Mouse (Mus musculus): Measurements from ENCODE around the gene Pate1. TPM values are rescaled to one million over a fixed set of nuclear protein-coding genes. Genes with fewer than 3 reads are reported as not detected.

The Pate1 gene
- not detected in 2 replicates for polyA plus RNA-seq (2015; fragmentation: Nextera tagmentation; extraction: Ambion mirVana)

DNA sequence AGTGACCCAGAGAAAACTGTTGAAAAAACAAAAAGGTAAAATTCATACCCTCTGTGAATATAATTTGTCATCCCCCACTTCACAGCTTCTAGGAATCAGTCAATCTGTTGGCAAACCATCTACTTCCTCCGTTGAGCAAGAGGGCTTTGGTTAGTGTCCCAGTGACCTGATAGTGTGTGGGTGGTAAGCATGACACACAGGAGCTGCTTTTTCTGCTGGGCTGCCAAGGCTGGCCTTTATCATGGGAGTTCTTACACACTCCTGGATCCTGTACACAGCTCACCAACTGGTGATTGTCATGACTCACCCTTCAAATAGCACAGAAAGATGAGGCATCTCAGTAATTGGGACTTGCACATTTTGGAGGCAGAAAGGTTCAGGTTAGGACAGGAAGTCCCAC, at the start of gene Pate1:
Gene Pate1 (minus strand): TSS at position 378 of the 400 bp plus-strand sequence.
- 21% methylated on average over 1 of the region's 1 CpGs for WGBS
- Histone ChIP-seq H3K27me3 (ENCODE audit: control insufficient read depth, insufficient read depth, low read depth, low read length) (no peaks in the 10 kb centered on the region), H3K9ac (ENCODE audit: low read length) (no peak within 1 kb of the TSS), H3K4me1 (replicated peaks; ENCODE audit: control insufficient read depth, insufficient read depth, low read length) (no peaks in the 10 kb centered on the region), H3K9me3 (ENCODE audit: control insufficient read depth, low read length) (no peaks in the 10 kb centered on the region), H3K36me3 (ENCODE audit: control insufficient read depth, insufficient read depth, low read length) (no peaks in the 10 kb centered on the region), H3K4me2 (ENCODE audit: low read depth, low read length) (no peak within 1 kb of the TSS), H3K4me3 (ENCODE audit: low read length) (no peak within 1 kb of the TSS), H3K27ac (ENCODE audit: low read length) (no peak within 1 kb of the TSS)
- no peak for ATAC-seq (ENCODE audit: low read depth)

DNA sequence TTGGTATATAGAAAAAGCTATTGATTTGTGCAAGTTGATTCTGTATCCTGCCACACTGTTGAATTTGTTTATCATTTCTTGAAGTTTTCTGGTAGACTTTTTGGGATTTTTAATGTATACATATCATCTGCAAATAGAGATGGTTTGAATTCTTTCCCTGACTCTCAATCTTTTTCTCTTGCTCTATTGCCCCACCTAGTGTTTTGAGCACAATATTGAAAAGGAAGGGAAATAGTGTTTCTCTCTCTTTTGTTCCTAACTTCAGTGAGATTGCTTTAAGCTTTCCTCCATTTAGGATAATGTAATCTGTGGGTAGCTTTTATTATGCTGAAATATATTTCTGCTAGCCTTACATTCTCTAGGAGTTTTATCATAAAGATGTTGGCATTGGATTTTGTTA, 20.1 kb upstream of the Pate1 start:
- Histone ChIP-seq H3K4me3 (ENCODE audit: low read length) (no peak overlapping the region), H3K9ac (ENCODE audit: low read length) (no peak overlapping the region), H3K27ac (ENCODE audit: low read length) (no peak overlapping the region), H3K9me3 (ENCODE audit: control insufficient read depth, low read length) (no peaks in the 10 kb centered on the region), H3K4me2 (ENCODE audit: low read depth, low read length) (no peak overlapping the region), H3K36me3 (ENCODE audit: control insufficient read depth, insufficient read depth, low read length) (no peaks in the 10 kb centered on the region), H3K4me1 (replicated peaks; ENCODE audit: control insufficient read depth, insufficient read depth, low read length) (no peaks in the 10 kb centered on the region), H3K27me3 (ENCODE audit: control insufficient read depth, insufficient read depth, low read depth, low read length) (no peaks in the 10 kb centered on the region)
- no peak for ATAC-seq (ENCODE audit: low read depth)

- Histone ChIP-seq H3K36me3 (ENCODE audit: control insufficient read depth, insufficient read depth, low read length) (no peaks in the 10 kb centered on the region), H3K27ac (ENCODE audit: low read length) (no peak overlapping the region), H3K9ac (ENCODE audit: low read length) (no peak overlapping the region), H3K4me1 (replicated peaks; ENCODE audit: control insufficient read depth, insufficient read depth, low read length) (no peaks in the 10 kb centered on the region), H3K4me3 (ENCODE audit: low read length) (no peak overlapping the region), H3K27me3 (ENCODE audit: control insufficient read depth, insufficient read depth, low read depth, low read length) (no peaks in the 10 kb centered on the region), H3K4me2 (ENCODE audit: low read depth, low read length) (no peak overlapping the region), H3K9me3 (ENCODE audit: control insufficient read depth, low read length) (no peaks in the 10 kb centered on the region)
- ATAC-seq (ENCODE audit: low read depth) = no peak
These were observed 4.7 kb upstream of the Pate1 start for GRCm38 (mm10) chr9:35691924-35692323.

- no peak overlapping the region for H3K4me3 ChIP-seq (ENCODE audit: low read length)
- H3K27me3 ChIP-seq (ENCODE audit: control insufficient read depth, insufficient read depth, low read depth, low read length) = no peaks in the 10 kb centered on the region
- no peak for ATAC-seq (ENCODE audit: low read depth)
- H3K36me3 ChIP-seq (ENCODE audit: control insufficient read depth, insufficient read depth, low read length) = no peaks in the 10 kb centered on the region
- WGBS = 72% methylated on average over 2 of the region's 2 CpGs
- H3K9me3 ChIP-seq (ENCODE audit: control insufficient read depth, low read length) = no peaks in the 10 kb centered on the region
- no peak overlapping the region for H3K9ac ChIP-seq (ENCODE audit: low read length)
- no peaks in the 10 kb centered on the region for H3K4me1 ChIP-seq (replicated peaks; ENCODE audit: control insufficient read depth, insufficient read depth, low read length)
- no peak overlapping the region for H3K27ac ChIP-seq (ENCODE audit: low read length)
- H3K4me2 ChIP-seq (ENCODE audit: low read depth, low read length) = no peak overlapping the region
These were observed 13.6 kb downstream of the Pate1 start for GRCm38 (mm10) chr9:35673557-35673956.

DNA sequence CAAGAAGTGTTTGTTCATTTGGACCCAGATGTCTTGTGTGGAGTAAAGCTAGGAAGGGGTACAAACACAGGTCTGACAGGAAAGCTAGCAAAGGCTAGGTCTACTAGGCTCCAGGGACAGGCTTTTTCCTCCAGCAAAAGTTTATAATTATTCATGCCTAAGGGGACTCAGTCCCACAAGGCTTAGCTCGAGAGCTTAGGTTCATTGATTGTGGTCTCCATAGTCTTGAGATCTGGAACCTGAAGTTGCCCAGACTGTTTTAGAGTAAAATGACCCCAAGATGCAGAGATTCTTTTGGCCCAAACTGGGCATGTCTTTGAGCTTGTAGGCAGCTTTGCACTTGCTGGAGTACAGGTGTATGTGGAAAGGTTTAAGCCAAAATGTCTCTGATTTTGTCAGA, 39.1 kb downstream of the Pate1 start, which contains the start of gene Pate3:
Gene Pate3 (minus strand): TSS at position 101 of the 400 bp plus-strand sequence.
- Histone ChIP-seq H3K4me2 (ENCODE audit: low read depth, low read length) (no peak within 1 kb of the TSS), H3K4me1 (replicated peaks; ENCODE audit: control insufficient read depth, insufficient read depth, low read length) (no peaks in the 10 kb centered on the region), H3K36me3 (ENCODE audit: control insufficient read depth, insufficient read depth, low read length) (no peaks in the 10 kb centered on the region), H3K9me3 (ENCODE audit: control insufficient read depth, low read length) (no peaks in the 10 kb centered on the region), H3K9ac (ENCODE audit: low read length) (no peak within 1 kb of the TSS), H3K4me3 (ENCODE audit: low read length) (no peak within 1 kb of the TSS), H3K27me3 (ENCODE audit: control insufficient read depth, insufficient read depth, low read depth, low read length) (no peaks in the 10 kb centered on the region), H3K27ac (ENCODE audit: low read length) (no peak within 1 kb of the TSS)
- ATAC-seq (ENCODE audit: low read depth) = no peak
- WGBS = 56% methylated on average over 1 of the region's 1 CpGs

Other genes with a start within 250 kb of the Pate1 start
- not detected in 2 replicates for gene Gm1113, start 169.1 kb downstream of the Pate1 start, polyA plus RNA-seq (2015; fragmentation: Nextera tagmentation; extraction: Ambion mirVana)
- gene Ddx25, start 128.9 kb downstream of the Pate1 start, polyA plus RNA-seq (2015; fragmentation: Nextera tagmentation; extraction: Ambion mirVana) = 0.67 and 0.77 TPM in 2 replicates
- gene Pus3, start 128.8 kb downstream of the Pate1 start, polyA plus RNA-seq (2015; fragmentation: Nextera tagmentation; extraction: Ambion mirVana) = 13.9 and 14.1 TPM in 2 replicates
- gene Pate2, start 117.1 kb downstream of the Pate1 start, polyA plus RNA-seq (2015; fragmentation: Nextera tagmentation; extraction: Ambion mirVana) = 0.30 and 0.72 TPM in 2 replicates
- 24.1 and 25.1 TPM in 2 replicates for gene Hyls1, start 117.0 kb downstream of the Pate1 start, polyA plus RNA-seq (2015; fragmentation: Nextera tagmentation; extraction: Ambion mirVana)
- gene Pate4, start 75.4 kb downstream of the Pate1 start, polyA plus RNA-seq (2015; fragmentation: Nextera tagmentation; extraction: Ambion mirVana) = not detected in 2 replicates
- not detected in 2 replicates for gene Pate3, start 39.2 kb downstream of the Pate1 start, polyA plus RNA-seq (2015; fragmentation: Nextera tagmentation; extraction: Ambion mirVana)
- not detected in 2 replicates for gene Gm17677, start 53.7 kb upstream of the Pate1 start, polyA plus RNA-seq (2015; fragmentation: Nextera tagmentation; extraction: Ambion mirVana)
- gene Gm17727, start 90.7 kb upstream of the Pate1 start, polyA plus RNA-seq (2015; fragmentation: Nextera tagmentation; extraction: Ambion mirVana) = not detected in 2 replicates
- gene Gm27235, start 102.7 kb upstream of the Pate1 start, polyA plus RNA-seq (2015; fragmentation: Nextera tagmentation; extraction: Ambion mirVana) = not detected in 2 replicates
- gene D730048I06Rik, start 102.7 kb upstream of the Pate1 start, polyA plus RNA-seq (2015; fragmentation: Nextera tagmentation; extraction: Ambion mirVana) = not detected in 2 replicates
- gene 9230110F15Rik, start 156.8 kb upstream of the Pate1 start, polyA plus RNA-seq (2015; fragmentation: Nextera tagmentation; extraction: Ambion mirVana) = not detected in 2 replicates
- not detected in 2 replicates for gene 9230113P08Rik, start 221.0 kb upstream of the Pate1 start, polyA plus RNA-seq (2015; fragmentation: Nextera tagmentation; extraction: Ambion mirVana)